Comparison of ENCODE assay signal across 9 mouse cellular contexts in genomic region chr15:97182617-97183038, GRCm38 (mm10).
DNase-seq lines count a peak whose midpoint lies in the region; ATAC-seq and TF ChIP-seq lines count a peak whose summit lies in the region.
"Had no signal": no experiment of that assay in that cellular context is flagged by ENCODE, and none has a peak within 500 bp of the region (broad histone marks: within the 10 kb centered on the region; RNA-seq: fewer than 3 reads in every experiment).

No protein-coding gene starts in this region.

- DNase-seq in lung, postnatal 0 days (ENCODE audit: low spot score) = peak; percentile 30
- DNase-seq in lung, postnatal 10 days = no peak
- DNase-seq in heart, postnatal 14 days = peak; percentile 10 to 21
- peak; percentile 19 for DNase-seq in splenic B cell, adult 2 months (ENCODE audit: low read depth, low spot score)
- no peak for DNase-seq in ovary, adult 18-20 months (ENCODE audit: low spot score)
- no peak for DNase-seq in MN1 (ENCODE audit: low spot score)
- DNase-seq: right cerebral cortex, postnatal 25 days had no signal

- no peaks in the 10 kb centered on the region for H3K27me3 ChIP-seq in forebrain, embryonic 15.5 days
- H3K27me3 ChIP-seq in forebrain, embryonic 12.5 days = no peaks in the 10 kb centered on the region
- no peaks in the 10 kb centered on the region for H3K27me3 ChIP-seq in lung, postnatal 0 days (replicated peaks; ENCODE audit: insufficient read depth, low read length)
- H3K27me3 ChIP-seq in splenic B cell, adult 2 months (ENCODE audit: control insufficient read depth, insufficient read depth, low read length, poor library complexity, severe bottlenecking) = no peaks in the 10 kb centered on the region

- TF ChIP-seq EP300 in lung, postnatal 0 days (IDR thresholded peaks at IDR 0.05) = no peak

- 0 out of 2 replicates have a peak, but pooled peaks have one; percentile 26 for ATAC-seq in forebrain, embryonic 15.5 days (replicated peaks)
- ATAC-seq in forebrain, embryonic 12.5 days (ENCODE audit: low FRiP score) = no peak
- peak; percentile 35; the same call in 1 of the 2 replicates for ATAC-seq in lung, postnatal 0 days

- H3K36me3 ChIP-seq in forebrain, embryonic 15.5 days = no peaks in the 10 kb centered on the region
- no peaks in the 10 kb centered on the region for H3K36me3 ChIP-seq in forebrain, embryonic 12.5 days (replicated peaks)
- no peaks in the 10 kb centered on the region for H3K36me3 ChIP-seq in lung, postnatal 0 days (ENCODE audit: insufficient read depth, low read length)
- H3K36me3 ChIP-seq in splenic B cell, adult 2 months (ENCODE audit: control insufficient read depth, insufficient read depth, low read length, poor library complexity, severe bottlenecking) = no peaks in the 10 kb centered on the region

- peaks cover 16% of the 10 kb centered on the region for H3K4me1 ChIP-seq in forebrain, embryonic 15.5 days
- H3K4me1 ChIP-seq in forebrain, embryonic 12.5 days = peaks cover 19% of the 10 kb centered on the region
- H3K4me1 ChIP-seq in lung, postnatal 0 days (ENCODE audit: insufficient read depth, low read depth, low read length) = no peaks in the 10 kb centered on the region

- no peak overlapping the region for H3K9ac ChIP-seq in forebrain, embryonic 15.5 days (replicated peaks)
- H3K9ac ChIP-seq in forebrain, embryonic 12.5 days = no peak overlapping the region
- H3K9ac ChIP-seq in lung, postnatal 0 days (replicated peaks; ENCODE audit: low read depth) = no peak overlapping the region

- no peak overlapping the region for H3K4me3 ChIP-seq in forebrain, embryonic 15.5 days
- H3K4me3 ChIP-seq in forebrain, embryonic 12.5 days (replicated peaks) = no peak overlapping the region
- no peak overlapping the region for H3K4me3 ChIP-seq in lung, postnatal 0 days (ENCODE audit: low read depth, low read length)

- no peak overlapping the region for H3K4me2 ChIP-seq in forebrain, embryonic 15.5 days (replicated peaks)
- no peak overlapping the region for H3K4me2 ChIP-seq in forebrain, embryonic 12.5 days
- H3K4me2 ChIP-seq in lung, postnatal 0 days (replicated peaks; ENCODE audit: low read depth, low read length) = no peak overlapping the region

- H3K27ac ChIP-seq in forebrain, embryonic 15.5 days (replicated peaks) = no peak overlapping the region
- no peak overlapping the region for H3K27ac ChIP-seq in forebrain, embryonic 12.5 days
- no peak overlapping the region for H3K27ac ChIP-seq in lung, postnatal 0 days (ENCODE audit: low read length)

- intact Hi-C loops in heart, postnatal 14 days (cut with DNase I) = loop anchor here (10.0 kb wide), 1 partner anchor 508 kb away; no protein-coding TSS in a partner anchor

- WGBS in forebrain, embryonic 15.5 days = 62% methylated on average over 9 of the region's 9 CpGs
- 62% methylated on average over 9 of the region's 9 CpGs for WGBS in forebrain, embryonic 12.5 days
- 37% methylated on average over 9 of the region's 9 CpGs for WGBS in lung, postnatal 0 days

- TF ChIP-seq CTCF in lung, postnatal 0 days (IDR thresholded peaks at IDR 0.05) = no peak

- H3K9me3 ChIP-seq in forebrain, embryonic 15.5 days = no peaks in the 10 kb centered on the region
- H3K9me3 ChIP-seq in forebrain, embryonic 12.5 days = no peaks in the 10 kb centered on the region
- H3K9me3 ChIP-seq in lung, postnatal 0 days (ENCODE audit: low read length) = no peaks in the 10 kb centered on the region

Comparison
In these comparisons a context has a peak if more than half of its experiments do, and no peak if none do; other contexts are left out.
1. DNase-seq: peak in lung, postnatal 0 days (single experiment), heart, postnatal 14 days (2 of 2) and splenic B cell, adult 2 months (single experiment); none in lung, postnatal 10 days (single experiment), ovary, adult 18-20 months (single experiment) and MN1 (single experiment).